Mouse (Mus musculus) thymus, postnatal 25 days (tissue): Measurements from ENCODE around the gene 5730522E02Rik.

ENCODE experiments used
- DNase-seq: peaks from one replicate; pipeline ENCODE4 v3.0.0; 2022

5730522E02Rik gene

GRCm38 (mm10) chr11:25644767-25645622 lies 565.6 kb downstream of the 5730522E02Rik start:
- no peak for DNase-seq

DNA sequence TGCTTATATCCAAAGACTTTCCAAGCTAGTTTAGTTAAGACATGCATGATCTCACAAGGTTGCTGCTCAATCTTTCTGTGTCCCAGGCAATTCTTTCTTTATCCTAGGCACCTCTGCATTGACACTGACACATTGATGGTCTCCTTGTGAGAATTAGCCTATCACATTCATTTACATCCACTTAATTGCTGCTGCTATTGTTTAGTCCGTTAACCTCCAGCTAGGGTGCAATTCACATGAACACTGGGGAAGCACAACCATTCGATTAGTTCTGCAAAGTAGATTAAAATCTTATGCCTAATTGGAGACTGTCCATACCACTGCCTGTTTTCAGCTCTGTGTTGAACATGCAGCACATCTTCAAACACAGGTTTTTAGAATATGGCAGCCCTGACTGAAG lies 603.7 kb downstream of the 5730522E02Rik start:
- no peak for DNase-seq

GRCm38 (mm10) chr11:25600030-25600429 lies 610.5 kb downstream of the 5730522E02Rik start:
- no peak for DNase-seq

DNA sequence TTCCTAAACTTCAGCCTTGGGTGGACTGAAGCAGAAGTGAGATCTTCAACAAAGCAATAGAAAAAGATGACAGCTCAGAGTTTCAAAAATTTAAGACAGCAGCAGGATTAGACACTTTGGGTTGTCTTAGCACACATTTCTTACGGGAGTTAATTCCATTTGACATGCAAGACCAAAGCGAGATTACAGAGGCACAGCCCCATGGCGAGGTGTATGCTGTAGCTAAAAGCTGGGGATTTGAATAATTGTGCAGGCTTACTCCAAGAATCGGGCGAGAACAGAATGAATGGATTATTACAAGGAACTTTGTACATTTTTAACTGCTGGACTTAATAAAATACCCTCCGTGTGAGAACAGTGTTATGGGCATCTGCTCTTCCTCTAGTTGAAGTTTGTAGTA lies 615.3 kb downstream of the 5730522E02Rik start:
- no peak for DNase-seq

- DNase-seq: no peak
Observed at GRCm38 (mm10) chr11:25594780-25595179, 615.8 kb downstream of the 5730522E02Rik start.

GRCm38 (mm10) chr11:25592268-25592667 lies 618.3 kb downstream of the 5730522E02Rik start:
- no peak for DNase-seq

GRCm38 (mm10) chr11:25590215-25590614 lies 620.3 kb downstream of the 5730522E02Rik start:
- no peak for DNase-seq

- no peak for DNase-seq
Observed at GRCm38 (mm10) chr11:25589509-25589908, 621.1 kb downstream of the 5730522E02Rik start.

DNA sequence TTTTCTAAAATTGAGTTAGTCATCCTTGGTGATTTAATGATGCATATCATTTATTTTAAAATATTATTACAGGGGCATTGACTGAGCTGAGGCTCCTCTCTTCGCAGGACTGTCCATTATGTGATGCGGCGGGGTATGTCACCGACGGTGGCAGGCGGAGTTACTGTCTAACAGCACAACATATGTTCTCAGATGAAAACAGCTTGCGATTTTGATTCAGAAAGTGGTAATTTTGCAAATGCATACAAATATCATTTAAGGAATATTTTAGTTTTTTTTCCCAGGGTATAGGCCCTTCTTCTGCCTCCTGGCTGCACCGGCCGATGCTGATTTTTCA lies 636.5 kb downstream of the 5730522E02Rik start:
- DNase-seq: no peak

GRCm38 (mm10) chr11:25573408-25574128 lies 637.0 kb downstream of the 5730522E02Rik start:
- DNase-seq: no peak

DNA sequence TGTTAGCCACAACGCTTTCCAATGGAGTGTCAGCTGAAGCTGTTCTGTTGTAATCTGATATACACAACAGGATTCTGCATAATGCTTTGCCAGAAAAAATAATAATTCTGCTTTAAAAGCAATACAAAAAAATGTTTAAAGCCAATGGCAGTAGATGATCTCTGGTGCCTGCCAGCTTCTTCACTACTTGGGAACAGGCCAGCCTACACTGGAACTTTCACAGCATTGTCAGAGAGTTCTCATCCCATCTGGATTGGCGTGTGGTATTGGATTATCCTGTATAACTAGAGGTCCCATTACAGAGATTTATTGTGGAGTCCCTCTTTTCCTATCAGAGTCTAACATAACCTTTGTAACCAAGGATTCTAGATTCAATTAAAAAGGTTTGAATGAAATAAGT lies 639.2 kb downstream of the 5730522E02Rik start:
- DNase-seq: no peak
